Mouse (Mus musculus) ES-CJ7 (cell line): ENCODE data around the gene Nostrin.
A peak's percentile ranks its signal among the peaks of the same experiment; 100 is the strongest.

Experiments used
- DNase-seq: peaks from one replicate; pipeline ENCODE4 v3.0.0; 2011; ENCODE audit warnings: low read depth, low spot score

The Nostrin gene

GRCm38 (mm10) chr2:69193555-69193954 is 58.0 kb downstream of the Nostrin start:
- DNase-seq = no peak

GRCm38 (mm10) chr2:69205185-69205584 is 69.6 kb downstream of the Nostrin start:
- DNase-seq = no peak

GRCm38 (mm10) chr2:69205791-69206351 is 70.3 kb downstream of the Nostrin start, which contains the start of gene Spc25:
Spc25 (minus strand) TSS chr2:69206194.
- peak; percentile 97 for DNase-seq

GRCm38 (mm10) chr2:69206523-69206922 is 70.9 kb downstream of the Nostrin start:
- peak; percentile 17 for DNase-seq

- DNase-seq = peak; percentile 71
These were observed 74.1 kb downstream of the Nostrin start for GRCm38 (mm10) chr2:69209684-69210083.

GRCm38 (mm10) chr2:69210773-69211172 is 75.2 kb downstream of the Nostrin start, which contains the start of gene G6pc2:
G6pc2 (plus strand) TSS chr2:69211073.
- no peak for DNase-seq

GRCm38 (mm10) chr2:69212652-69213051 is 77.1 kb downstream of the Nostrin start:
- DNase-seq = no peak

GRCm38 (mm10) chr2:69215242-69215641 is 79.6 kb downstream of the Nostrin start:
- DNase-seq = no peak

- peak; percentile 76 for DNase-seq
These were observed 86.3 kb downstream of the Nostrin start for GRCm38 (mm10) chr2:69221868-69222416.

- DNase-seq = no peak
These were observed 87.2 kb downstream of the Nostrin start for GRCm38 (mm10) chr2:69222815-69223214.

GRCm38 (mm10) chr2:69224724-69225123 is 89.1 kb downstream of the Nostrin start:
- DNase-seq = no peak

- DNase-seq = no peak
These were observed 91.3 kb downstream of the Nostrin start for GRCm38 (mm10) chr2:69226876-69227275.

- no peak for DNase-seq
These were observed 93.0 kb downstream of the Nostrin start for GRCm38 (mm10) chr2:69228635-69229034.

- no peak for DNase-seq
These were observed 94.5 kb downstream of the Nostrin start for GRCm38 (mm10) chr2:69230137-69230536.

- DNase-seq = no peak
These were observed 96.5 kb downstream of the Nostrin start for GRCm38 (mm10) chr2:69232101-69232500.

GRCm38 (mm10) chr2:69234976-69235678 is 99.5 kb downstream of the Nostrin start:
- DNase-seq = no peak
